In the genomic region with DNA sequence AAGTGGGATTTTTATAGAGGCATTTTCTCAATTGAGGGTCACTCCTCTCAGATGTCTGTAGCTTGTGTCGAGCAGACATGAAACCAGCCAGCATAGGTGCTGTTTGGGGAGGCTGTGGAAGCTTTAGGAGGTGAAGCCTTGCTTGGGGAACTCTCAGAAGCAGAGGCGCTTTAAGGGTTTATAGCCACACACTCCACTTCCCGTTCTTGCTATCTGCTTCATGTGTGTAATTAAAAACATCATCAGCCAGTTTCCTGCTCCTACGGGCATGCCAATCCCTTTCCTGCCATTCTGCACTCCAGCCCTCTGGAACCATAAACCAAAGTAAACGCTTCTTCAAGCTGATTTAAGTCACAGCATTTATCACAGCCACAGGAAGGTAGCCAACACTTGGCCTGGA, we compare ENCODE assay signal across 26 mouse cellular contexts. TPM values are rescaled to one million over a fixed set of nuclear protein-coding genes. Genes with fewer than 3 reads are reported as not detected.
DNase-seq lines count a peak whose midpoint lies in the region; ATAC-seq and TF ChIP-seq lines count a peak whose summit lies in the region.
"Had no signal": no experiment of that assay in that cellular context is flagged by ENCODE, and none has a peak within 500 bp of the region (broad histone marks: within the 10 kb centered on the region; RNA-seq: fewer than 3 reads in every experiment).

No protein-coding gene starts in this region.

- no peaks in the 10 kb centered on the region for H3K27me3 ChIP-seq in lung, embryonic 16.5 days (ENCODE audit: control insufficient read depth, insufficient read depth, low read depth, low read length)
- H3K27me3 ChIP-seq in MEL (ENCODE audit: control insufficient read depth in 1 of 2, insufficient read depth in 2 of 2, low read length in 2 of 2) = no peaks in the 10 kb centered on the region
- H3K27me3 ChIP-seq in intestine, postnatal 0 days (replicated peaks; ENCODE audit: control insufficient read depth, insufficient read depth, low read length) = no peaks in the 10 kb centered on the region
- H3K27me3 ChIP-seq: CH12.LX; embryonic facial prominence, embryonic 15.5 days; heart, embryonic 12.5 days had no signal

- H3K9me3 ChIP-seq in lung, embryonic 16.5 days (ENCODE audit: control insufficient read depth, low read length) = no peaks in the 10 kb centered on the region
- no peaks in the 10 kb centered on the region for H3K9me3 ChIP-seq in MEL (replicated peaks; ENCODE audit: insufficient read depth, low read length)
- H3K9me3 ChIP-seq in intestine, postnatal 0 days (ENCODE audit: control insufficient read depth) = no peaks in the 10 kb centered on the region
- H3K9me3 ChIP-seq: embryonic facial prominence, embryonic 15.5 days; forebrain, embryonic 10.5 days; heart, embryonic 12.5 days; hindbrain, embryonic 10.5 days had no signal

- TF ChIP-seq EP300 in MEL (IDR thresholded peaks at IDR 0.05; ENCODE audit: low read depth in 1 of 2, low read length in 2 of 2) = peak in 1 of 2 experiments; percentile 40; a peak in 1 of 4 replicates

- H3K4me3 ChIP-seq in lung, embryonic 16.5 days (ENCODE audit: low read length) = no peak overlapping the region
- peak overlapping the region; percentile 86 to 94 for H3K4me3 ChIP-seq in MEL (ENCODE audit: control insufficient read depth in 1 of 2, insufficient read depth in 1 of 2, low read depth in 2 of 2, low read length in 2 of 2)
- H3K4me3 ChIP-seq in intestine, postnatal 0 days (ENCODE audit: low read depth, low read length) = no peak overlapping the region
- H3K4me3 ChIP-seq in left cerebral cortex, adult 2 months = no peak overlapping the region
- H3K4me3 ChIP-seq: embryonic facial prominence, embryonic 15.5 days; erythroblast, embryonic 14.5 days; forebrain, embryonic 10.5 days; heart, adult 2 months; heart, embryonic 12.5 days; hindbrain, embryonic 10.5 days had no signal

- H3K79me2 ChIP-seq in MEL (ENCODE audit: control insufficient read depth, insufficient read depth, low read length, poor library complexity) = peaks cover 19% of the 10 kb centered on the region

- H3K9ac ChIP-seq in lung, embryonic 16.5 days (ENCODE audit: low read length) = no peak overlapping the region
- H3K9ac ChIP-seq in MEL (ENCODE audit: control insufficient read depth, low read depth, low read length, poor library complexity, severe bottlenecking) = peak overlapping the region; percentile 95
- H3K9ac ChIP-seq in intestine, postnatal 0 days (ENCODE audit: low read depth, low read length) = no peak overlapping the region
- H3K9ac ChIP-seq: embryonic facial prominence, embryonic 15.5 days; heart, embryonic 12.5 days; hindbrain, embryonic 14.5 days had no signal

- TF ChIP-seq RAD21 in MEL (IDR thresholded peaks at IDR 0.05; ENCODE audit: low read depth, low read length) = no peak

- intact Hi-C loops in left cerebral cortex, adult 2 months (cut with DNase I) = no loop called here

- H3K27ac ChIP-seq in lung, embryonic 16.5 days (ENCODE audit: low read length) = peak overlapping the region; percentile 35; the same call in 1 of the 2 replicates
- peak overlapping the region; percentile 32 for H3K27ac ChIP-seq in MEL (ENCODE audit: control insufficient read depth, low read depth, low read length)
- peak overlapping the region; percentile 35; the same call in 1 of the 2 replicates for H3K27ac ChIP-seq in intestine, postnatal 0 days (ENCODE audit: low read depth, low read length)
- H3K27ac ChIP-seq in left cerebral cortex, adult 2 months = no peak overlapping the region
- H3K27ac ChIP-seq: embryonic facial prominence, embryonic 15.5 days; forebrain, embryonic 10.5 days; heart, adult 2 months; hindbrain, embryonic 10.5 days; hindbrain, embryonic 14.5 days had no signal

- no peak for ATAC-seq in lung, embryonic 16.5 days (ENCODE audit: low read depth)
- ATAC-seq in common myeloid progenitor, adult 5-6 weeks (replicated peaks; ENCODE audit: low read depth, poor library complexity, severe bottlenecking) = peak; percentile 59
- ATAC-seq in intestine, postnatal 0 days = peak; percentile 31; the same call in 1 of the 2 replicates
- ATAC-seq: forebrain, embryonic 14.5 days had no signal

- WGBS in lung, embryonic 16.5 days = 18% methylated on average over 5 of the region's 5 CpGs
- 9% methylated on average over 5 of the region's 5 CpGs for WGBS in intestine, postnatal 0 days

- H3K36me3 ChIP-seq in lung, embryonic 16.5 days (ENCODE audit: control insufficient read depth, insufficient read depth, low read length) = no peaks in the 10 kb centered on the region
- H3K36me3 ChIP-seq in MEL (ENCODE audit: control insufficient read depth in 1 of 2, insufficient read depth in 2 of 2, low read length in 2 of 2) = peaks cover 0 to 27% of the 10 kb centered on the region in 2 experiments; a peak in 2 of 4 replicates
- no peaks in the 10 kb centered on the region for H3K36me3 ChIP-seq in intestine, postnatal 0 days (ENCODE audit: control insufficient read depth, insufficient read depth)
- H3K36me3 ChIP-seq: embryonic facial prominence, embryonic 15.5 days; forebrain, embryonic 10.5 days; heart, embryonic 12.5 days; hindbrain, embryonic 10.5 days had no signal

- no peak overlapping the region for H3K4me2 ChIP-seq in lung, embryonic 16.5 days (ENCODE audit: low read depth, low read length)
- no peak overlapping the region for H3K4me2 ChIP-seq in intestine, postnatal 0 days (replicated peaks; ENCODE audit: low read depth)
- H3K4me2 ChIP-seq: embryonic facial prominence, embryonic 15.5 days; heart, embryonic 12.5 days; hindbrain, embryonic 14.5 days had no signal

- no peaks in the 10 kb centered on the region for H3K4me1 ChIP-seq in lung, embryonic 16.5 days (replicated peaks; ENCODE audit: control insufficient read depth, insufficient read depth, low read length)
- H3K4me1 ChIP-seq in MEL (ENCODE audit: control insufficient read depth in 1 of 2, insufficient read depth in 2 of 2, low read length in 2 of 2) = peaks cover 2 to 39% of the 10 kb centered on the region in 2 experiments; a peak in 3 of 4 replicates
- H3K4me1 ChIP-seq in intestine, postnatal 0 days (replicated peaks; ENCODE audit: control insufficient read depth, insufficient read depth, low read length) = peaks cover 6% of the 10 kb centered on the region; the same call in 1 of the 2 replicates
- H3K4me1 ChIP-seq: embryonic facial prominence, embryonic 15.5 days; forebrain, embryonic 10.5 days; hindbrain, embryonic 10.5 days had no signal

- no peak for TF ChIP-seq POLR2A in MEL (IDR thresholded peaks at IDR 0.05; ENCODE audit: control insufficient read depth in 1 of 2, insufficient read depth in 1 of 2, low read depth in 1 of 2, low read length in 2 of 2, poor library complexity in 1 of 2)

- no peak for DNase-seq in lung, postnatal 25 days (ENCODE audit: low spot score)
- DNase-seq in MEL (ENCODE audit: low read depth, low spot score) = peak; percentile 78
- DNase-seq in left cerebral cortex, adult 2 months (ENCODE audit: extremely low spot score in 1 of 2, low spot score in 2 of 2) = no peak
- no peak for DNase-seq in layer of hippocampus, postnatal 10 days (ENCODE audit: low spot score in 2 of 2)
- no peak for DNase-seq in kidney, postnatal 4 days
- DNase-seq: adrenal gland, adult 8-10 months; cerebellum, adult 2 months; cerebellum, postnatal 10 days; embryo, embryonic 11 days; gastrocnemius, postnatal 36 days; heart, adult 2 months had no signal

- no peak for TF ChIP-seq CTCF in MEL (IDR thresholded peaks at IDR 0.05 in 2 of 3, conservative IDR thresholded peaks at IDR 0.05 in 1 of 3; ENCODE audit: control insufficient read depth in 1 of 3, insufficient read depth in 1 of 3, low read depth in 2 of 3, low read length in 3 of 3, poor library complexity in 1 of 3, severe bottlenecking in 1 of 3)
- TF ChIP-seq CTCF in intestine, postnatal 0 days (IDR thresholded peaks at IDR 0.05; ENCODE audit: low read depth) = no peak
- no peak for TF ChIP-seq CTCF in left cerebral cortex, adult 2 months (IDR thresholded peaks at IDR 0.05)

TF ChIP-seq in MEL, 35 proteins besides CTCF, POLR2A, EP300 and RAD21:
- TF ChIP-seq ETS1 (IDR thresholded peaks at IDR 0.05; ENCODE audit: low read depth, low read length) (peak; percentile 45), MYC (IDR thresholded peaks at IDR 0.05; ENCODE audit: low read depth, low read length) (0 out of 2 replicates have a peak, but pooled peaks have one; percentile 23), SIN3A (IDR thresholded peaks at IDR 0.05; ENCODE audit: low read length) (peak; percentile 78; the same call in 1 of the 2 replicates), MAX (IDR thresholded peaks at IDR 0.05; ENCODE audit: low read length) (0 out of 2 replicates have a peak, but pooled peaks have one; percentile 40), GATA1 (IDR thresholded peaks at IDR 0.05; ENCODE audit: low read depth, low read length) (peak; percentile 58), KAT2A (conservative IDR thresholded peaks at IDR 0.05; ENCODE audit: low read depth, low read length) (no peak), ZMIZ1 (IDR thresholded peaks at IDR 0.05; ENCODE audit: low read depth, low read length) (no peak), TCF12 (IDR thresholded peaks at IDR 0.05; ENCODE audit: low read depth, low read length) (0 out of 2 replicates have a peak, but pooled peaks have one; percentile 5), POLR2AphosphoS2 (IDR thresholded peaks at IDR 0.05; ENCODE audit: low read length) (no peak), MXI1 (IDR thresholded peaks at IDR 0.05; ENCODE audit: low read depth, low read length) (peak; percentile 74), RCOR1 (IDR thresholded peaks at IDR 0.05; ENCODE audit: low read depth, low read length) (0 out of 2 replicates have a peak, but pooled peaks have one; percentile 38)

RNA-seq across cellular contexts. Expression of a gene that starts 3.8 kb away (rescaled TPM):
- polyA plus RNA-seq in lung, embryonic 16.5 days (2015; fragmentation: Nextera tagmentation; extraction: Ambion mirVana) = not detected in 2 replicates
- total RNA-seq in MEL (2012; rRNA removed) = 19.2 and 20.6 TPM in 2 replicates
- polyA plus RNA-seq in MEL (2012; ENCODE audit: insufficient read depth in 1 of 2, insufficient read length in 2 of 2, low read depth in 1 of 2, low replicate concordance in 2 of 2, missing spikeins in 1 of 2) = 10 to 100 TPM in 1 of 2 experiments, not detected in 1; 21.2 TPM
- total RNA-seq in common myeloid progenitor, adult 5-6 weeks (2017) = 0.96 TPM in 1 of 2 replicates, not detected in the other
- 4.4 and 5.8 TPM in 2 replicates for polyA plus RNA-seq in intestine, postnatal 0 days (2015; fragmentation: Nextera tagmentation; extraction: Ambion mirVana)
- not detected for total RNA-seq in left cerebral cortex, adult 2 months (2021)
- not detected for total RNA-seq in layer of hippocampus, postnatal 10 days (2021)
- total RNA-seq: adrenal gland, adult 8-10 months; adrenal gland, postnatal 36 days; CH12.LX; gastrocnemius, adult 8-10 months; gastrocnemius, postnatal 36 days; heart, adult 2 months; heart, postnatal 25 days had no signal
- polyA plus RNA-seq: cerebellum, adult 2 months; embryonic facial prominence, embryonic 11.5 days; forebrain, embryonic 10.5 days; forebrain, embryonic 14.5 days; heart, adult 2 months; heart, embryonic 12.5 days; hindbrain, embryonic 10.5 days; hindbrain, embryonic 14.5 days had no signal

RNA-seq across cellular contexts. Expression of a gene that starts 48.1 kb away (rescaled TPM):
- 0.33 and 0.45 TPM in 2 replicates for polyA plus RNA-seq in lung, embryonic 16.5 days (2015; fragmentation: Nextera tagmentation; extraction: Ambion mirVana)
- total RNA-seq in MEL (2012; rRNA removed) = 0.13 and 0.27 TPM in 2 replicates
- under 1 TPM in 1 of 2 experiments, not detected in 1; 0.42 TPM for polyA plus RNA-seq in MEL (2012; ENCODE audit: insufficient read depth in 1 of 2, insufficient read length in 2 of 2, low read depth in 1 of 2, low replicate concordance in 2 of 2, missing spikeins in 1 of 2)
- total RNA-seq in common myeloid progenitor, adult 5-6 weeks (2017) = 10.9 and 12.1 TPM in 2 replicates
- 0.18 and 0.81 TPM in 2 replicates for polyA plus RNA-seq in intestine, postnatal 0 days (2015; fragmentation: Nextera tagmentation; extraction: Ambion mirVana)
- total RNA-seq in left cerebral cortex, adult 2 months (2021) = under 1 TPM; 0.36 to 0.70 TPM
- 1 to 10 TPM; 1.2 to 1.4 TPM for total RNA-seq in layer of hippocampus, postnatal 10 days (2021)
- polyA plus RNA-seq: embryonic facial prominence, embryonic 11.5 days; erythroblast, embryonic 14.5 days; forebrain, embryonic 14.5 days; heart, embryonic 12.5 days; hindbrain, embryonic 10.5 days; hindbrain, embryonic 14.5 days had no signal

Comparison
In these comparisons a context has a peak if more than half of its experiments do, and no peak if none do; other contexts are left out.
1. H3K4me3 ChIP-seq: peak in MEL (2 of 2); none in lung, embryonic 16.5 days (single experiment), intestine, postnatal 0 days (single experiment) and left cerebral cortex, adult 2 months (single experiment).
2. RNA of a gene that starts 3.8 kb away (total RNA-seq): 19.2 to 20.6 TPM in MEL; 0.96 TPM in common myeloid progenitor, adult 5-6 weeks, not detected in left cerebral cortex, adult 2 months and not detected in layer of hippocampus, postnatal 10 days; every median in the first group is over 10 times any median in the second.